Mouse (Mus musculus): ENCODE data around the gene St6galnac3.

GRCm38 (mm10) chr3:153764760-153765159 lies 39.8 kb upstream of the St6galnac3 start:
- no peak for TF ChIP-seq EP300 (optimal IDR thresholded peaks at IDR 0.05)
- no peak for TF ChIP-seq CTCF (IDR thresholded peaks at IDR 0.05; ENCODE audit: low read depth)
